Mouse (Mus musculus) heart, embryonic 12.5 days (tissue): ENCODE data around the gene Arhgef10l. TPM values are rescaled to one million over a fixed set of nuclear protein-coding genes. Genes with fewer than 3 reads are reported as not detected.
"Not testable (repeated sequence)": the region's sequence is repeated elsewhere in the genome, so short reads cannot be mapped to it uniquely, and the experiment has no call there.

Experiments used
- ATAC-seq: fragments of 200-750 bp; cut with Nextera tagmentation; 2 replicates; pipeline ENCODE4 v1.8.0; 2017; ENCODE audit warnings: moderate TSS enrichment, moderate library complexity; ENCODE audit not compliant: insufficient number of reproducible peaks, low FRiP score
- H3K27ac ChIP-seq: fragments of 300-500 bp; sonication (generic); 2 replicates; pipeline ENCODE4 v1.5.1; 2016; ENCODE audit warnings: mild to moderate bottlenecking, moderate library complexity; ENCODE audit not compliant: poor library complexity, severe bottlenecking
- H3K27me3 ChIP-seq: fragments of 300-500 bp; sonication (generic); replicated peaks from 2 replicates; pipeline ENCODE4 v1.6.1; 2016; ENCODE audit warnings: mild to moderate bottlenecking, moderate library complexity
- H3K36me3 ChIP-seq: fragments of 300-500 bp; sonication (generic); 2 replicates; pipeline ENCODE4 v1.6.1; 2016; ENCODE audit warnings: mild to moderate bottlenecking, moderate library complexity
- H3K4me1 ChIP-seq: fragments of 300-500 bp; sonication (generic); replicated peaks from 2 replicates; pipeline ENCODE4 v1.6.1; 2016; ENCODE audit warnings: mild to moderate bottlenecking
- H3K4me2 ChIP-seq: fragments of 300-500 bp; sonication (generic); 2 replicates; pipeline ENCODE4 v1.6.1; 2016; ENCODE audit warnings: mild to moderate bottlenecking, moderate library complexity
- H3K4me3 ChIP-seq: fragments of 300-500 bp; sonication (generic); 2 replicates; pipeline ENCODE4 v1.5.1; 2016; ENCODE audit warnings: mild to moderate bottlenecking
- H3K9ac ChIP-seq: fragments of 300-500 bp; sonication (generic); 2 replicates; pipeline ENCODE4 v1.6.1; 2016; ENCODE audit warnings: mild to moderate bottlenecking, moderate library complexity
- H3K9me3 ChIP-seq: fragments of 300-500 bp; sonication (generic); replicated peaks from 2 replicates; pipeline ENCODE4 v1.6.1; 2016; ENCODE audit warnings: mild to moderate bottlenecking, moderate library complexity
- WGBS: fragments of 180-500 bp; shearing (Covaris S2); methylation state at CpG from one replicate; pipeline ENCODE4 v1.1.7; 2016; 5-methylcytosine and 5-hydroxymethylcytosine counted together
- polyA plus RNA-seq: library from polyadenylated mRNA; unstranded; fragments of >200 nt; fragmentation: Nextera tagmentation; extraction: Ambion mirVana; gene quantifications from 2 replicates; pipeline ENCODE4 v1.2.1, GENCODE M21; 2016

The Arhgef10l gene
- polyA plus RNA-seq, 1 experiment from 2014 or later = 20.1 TPM

- no peaks in the 10 kb centered on the region for H3K4me1 ChIP-seq
- H3K4me3 ChIP-seq = no peak overlapping the region
- ATAC-seq = no peak
- H3K27ac ChIP-seq = no peak overlapping the region
- no peak overlapping the region for H3K9ac ChIP-seq
- H3K36me3 ChIP-seq = peaks cover 90% of the 10 kb centered on the region
- WGBS = 89% methylated on average over 14 of the region's 14 CpGs
- peaks cover 10% of the 10 kb centered on the region for H3K9me3 ChIP-seq
- H3K4me2 ChIP-seq = no peak overlapping the region
- H3K27me3 ChIP-seq = no peaks in the 10 kb centered on the region
Measured at GRCm38 (mm10) chr4:140566785-140567184, 99.0 kb downstream of the Arhgef10l start.

GRCm38 (mm10) chr4:140564459-140564858 lies 101.4 kb downstream of the Arhgef10l start:
- not testable (repeated sequence) for H3K4me1 ChIP-seq, H3K4me2 ChIP-seq, H3K4me3 ChIP-seq, H3K9ac ChIP-seq, H3K27me3 ChIP-seq, ATAC-seq, H3K27ac ChIP-seq
- Histone ChIP-seq H3K36me3 (peaks cover 98% of the 10 kb centered on the region), H3K9me3 (peaks cover 18% of the 10 kb centered on the region)
- 95% methylated on average over 1 of the region's 1 CpGs for WGBS

GRCm38 (mm10) chr4:140562461-140563178 lies 103.2 kb downstream of the Arhgef10l start:
- Histone ChIP-seq H3K27ac (no peak overlapping the region), H3K9ac (no peak overlapping the region), H3K27me3 (no peaks in the 10 kb centered on the region), H3K36me3 (peaks cover 94% of the 10 kb centered on the region), H3K4me2 (no peak overlapping the region), H3K4me1 (no peaks in the 10 kb centered on the region), H3K9me3 (peaks cover 18% of the 10 kb centered on the region), H3K4me3 (no peak overlapping the region)
- 79% methylated on average over 10 of the region's 10 CpGs for WGBS
- ATAC-seq = no peak

GRCm38 (mm10) chr4:140561744-140562143 lies 104.1 kb downstream of the Arhgef10l start:
- no peak overlapping the region for H3K4me2 ChIP-seq
- peaks cover 92% of the 10 kb centered on the region for H3K36me3 ChIP-seq
- no peaks in the 10 kb centered on the region for H3K4me1 ChIP-seq
- H3K27me3 ChIP-seq = no peaks in the 10 kb centered on the region
- H3K4me3 ChIP-seq = no peak overlapping the region
- H3K9ac ChIP-seq = no peak overlapping the region
- WGBS = 92% methylated on average over 3 of the region's 3 CpGs
- H3K9me3 ChIP-seq = peaks cover 14% of the 10 kb centered on the region
- H3K27ac ChIP-seq = no peak overlapping the region
- ATAC-seq = no peak

- 82% methylated on average over 4 of the region's 4 CpGs for WGBS
- H3K4me3 ChIP-seq = no peak overlapping the region
Measured at GRCm38 (mm10) chr4:140559862-140560261, 106.0 kb downstream of the Arhgef10l start.

GRCm38 (mm10) chr4:140558193-140558592 lies 107.6 kb downstream of the Arhgef10l start:
- Histone ChIP-seq H3K36me3 (peaks cover 86% of the 10 kb centered on the region), H3K4me2 (no peak overlapping the region), H3K4me1 (no peaks in the 10 kb centered on the region), H3K9me3 (peaks cover 12% of the 10 kb centered on the region), H3K4me3 (no peak overlapping the region), H3K9ac (no peak overlapping the region), H3K27ac (no peak overlapping the region), H3K27me3 (no peaks in the 10 kb centered on the region)
- WGBS = 67% methylated on average over 5 of the region's 5 CpGs
- no peak for ATAC-seq

More at GRCm38 (mm10) chr4:140559862-140560261, 106.0 kb downstream of the Arhgef10l start:
- Histone ChIP-seq H3K36me3 (peaks cover 88% of the 10 kb centered on the region), H3K9me3 (peaks cover 12% of the 10 kb centered on the region), H3K9ac (no peak overlapping the region), H3K4me2 (no peak overlapping the region), H3K27me3 (no peaks in the 10 kb centered on the region), H3K4me1 (no peaks in the 10 kb centered on the region), H3K27ac (no peak overlapping the region)
- ATAC-seq = no peak

GRCm38 (mm10) chr4:140556561-140556960 lies 109.3 kb downstream of the Arhgef10l start:
- Histone ChIP-seq H3K4me3 (no peak overlapping the region), H3K4me2 (no peak overlapping the region), H3K27me3 (no peaks in the 10 kb centered on the region), H3K9ac (no peak overlapping the region), H3K9me3 (peaks cover 6% of the 10 kb centered on the region), H3K4me1 (no peaks in the 10 kb centered on the region), H3K27ac (no peak overlapping the region), H3K36me3 (peaks cover 86% of the 10 kb centered on the region)
- WGBS = 89% methylated on average over 10 of the region's 10 CpGs
- ATAC-seq = no peak

GRCm38 (mm10) chr4:140555273-140555672 lies 110.5 kb downstream of the Arhgef10l start:
- H3K9ac ChIP-seq = no peak overlapping the region
- no peaks in the 10 kb centered on the region for H3K4me1 ChIP-seq
- no peak for ATAC-seq
- H3K27me3 ChIP-seq = no peaks in the 10 kb centered on the region
- H3K27ac ChIP-seq = no peak overlapping the region
- peaks cover 86% of the 10 kb centered on the region for H3K36me3 ChIP-seq
- no peaks in the 10 kb centered on the region for H3K9me3 ChIP-seq
- H3K4me3 ChIP-seq = no peak overlapping the region
- no peak overlapping the region for H3K4me2 ChIP-seq
- 48% methylated on average over 7 of the region's 7 CpGs for WGBS

GRCm38 (mm10) chr4:140554552-140554951 lies 111.3 kb downstream of the Arhgef10l start:
- Histone ChIP-seq H3K27ac (no peak overlapping the region), H3K27me3 (no peaks in the 10 kb centered on the region), H3K9ac (no peak overlapping the region), H3K9me3 (no peaks in the 10 kb centered on the region), H3K36me3 (peaks cover 86% of the 10 kb centered on the region), H3K4me2 (no peak overlapping the region), H3K4me3 (no peak overlapping the region), H3K4me1 (no peaks in the 10 kb centered on the region)
- 73% methylated on average over 4 of the region's 4 CpGs for WGBS
- 0 out of 2 replicates have a peak, but pooled peaks have one; percentile 41 for ATAC-seq

- Histone ChIP-seq H3K27ac (no peak overlapping the region), H3K9ac (no peak overlapping the region), H3K4me1 (no peaks in the 10 kb centered on the region), H3K4me3 (no peak overlapping the region), H3K4me2 (no peak overlapping the region), H3K27me3 (no peaks in the 10 kb centered on the region), H3K36me3 (peaks cover 84% of the 10 kb centered on the region), H3K9me3 (no peaks in the 10 kb centered on the region)
- no peak for ATAC-seq
- 89% methylated on average over 17 of the region's 17 CpGs for WGBS
Measured at GRCm38 (mm10) chr4:140551766-140552165, 114.0 kb downstream of the Arhgef10l start.

GRCm38 (mm10) chr4:140550670-140551069 lies 115.1 kb downstream of the Arhgef10l start:
- no peaks in the 10 kb centered on the region for H3K4me1 ChIP-seq
- H3K9ac ChIP-seq = no peak overlapping the region
- 90% methylated on average over 6 of the region's 6 CpGs for WGBS
- no peak overlapping the region for H3K27ac ChIP-seq
- no peak overlapping the region for H3K4me2 ChIP-seq
- H3K9me3 ChIP-seq = no peaks in the 10 kb centered on the region
- peaks cover 79% of the 10 kb centered on the region for H3K36me3 ChIP-seq
- no peak overlapping the region for H3K4me3 ChIP-seq
- no peak for ATAC-seq
- no peaks in the 10 kb centered on the region for H3K27me3 ChIP-seq

- Histone ChIP-seq H3K27ac (no peak overlapping the region), H3K9me3 (no peaks in the 10 kb centered on the region), H3K4me3 (no peak overlapping the region), H3K27me3 (no peaks in the 10 kb centered on the region), H3K4me1 (no peaks in the 10 kb centered on the region), H3K9ac (no peak overlapping the region), H3K36me3 (peaks cover 82% of the 10 kb centered on the region), H3K4me2 (no peak overlapping the region)
- ATAC-seq = no peak
- WGBS = 86% methylated on average over 12 of the region's 12 CpGs
Measured at GRCm38 (mm10) chr4:140549975-140550374, 115.8 kb downstream of the Arhgef10l start.
